Mouse (Mus musculus) olfactory bulb, adult 2 months (tissue): ENCODE data around the gene Csrp2.

Experiments used
- CTCF ChIP-seq: fragments of 200-500 bp; IDR thresholded peaks from 2 replicates; pipeline ENCODE4 v1.5.1; 2012; ENCODE audit warnings: low read depth, mild to moderate bottlenecking, low read length, moderate library complexity; ENCODE audit not compliant: insufficient read depth
- POLR2A ChIP-seq: fragments of 200-500 bp; IDR thresholded peaks from 2 replicates; pipeline ENCODE4 v1.6.1; 2012; ENCODE audit warnings: mild to moderate bottlenecking, low read depth, low read length, moderate library complexity; ENCODE audit not compliant: insufficient read depth

GRCm38 (mm10) chr10:110933584-110933983 lies 14.0 kb downstream of the Csrp2 start:
- no peak for TF ChIP-seq POLR2A
- TF ChIP-seq CTCF = no peak
